Mouse (Mus musculus) cerebellum, postnatal 4 days (tissue): ENCODE measurements at regions not wholly inside any gene's neighbourhood (a gene's known extent, or its start where the extent isn't known, plus 50 kb on each side); places are given as distances from the start of the nearest gene placed in this dataset.

Source experiments
- DNase-seq, 2 experiments: peaks; one replicate each; pipeline ENCODE4 v3.0.0; 2022; ENCODE audit warnings: low spot score in 2 of 2, mixed read lengths in 1 of 2

GRCm38 (mm10) chr1:4672344-4672743 lies 135.3 kb upstream of the Gm37988 start:
- DNase-seq = no peak

DNA sequence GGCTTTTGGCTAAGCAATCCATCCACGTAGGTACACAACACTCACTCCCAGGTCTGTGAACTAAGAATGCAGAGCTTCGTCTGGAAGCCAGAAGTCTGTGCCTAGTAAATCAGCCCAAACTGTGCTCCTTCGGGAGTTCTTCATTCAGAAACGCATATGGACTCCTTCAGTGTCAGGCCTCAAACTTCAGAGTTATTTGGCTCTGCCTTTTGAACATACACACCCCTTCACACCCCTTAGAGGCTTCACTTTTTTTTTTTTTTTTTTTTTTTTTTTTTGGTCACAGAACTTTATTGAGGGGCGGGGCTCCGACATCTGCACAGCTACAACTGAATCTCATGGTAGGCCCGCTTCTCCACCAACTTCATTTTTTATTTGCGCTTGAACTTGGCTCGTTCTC lies 120.1 kb upstream of the Gm37988 start:
- DNase-seq = no peak

DNA sequence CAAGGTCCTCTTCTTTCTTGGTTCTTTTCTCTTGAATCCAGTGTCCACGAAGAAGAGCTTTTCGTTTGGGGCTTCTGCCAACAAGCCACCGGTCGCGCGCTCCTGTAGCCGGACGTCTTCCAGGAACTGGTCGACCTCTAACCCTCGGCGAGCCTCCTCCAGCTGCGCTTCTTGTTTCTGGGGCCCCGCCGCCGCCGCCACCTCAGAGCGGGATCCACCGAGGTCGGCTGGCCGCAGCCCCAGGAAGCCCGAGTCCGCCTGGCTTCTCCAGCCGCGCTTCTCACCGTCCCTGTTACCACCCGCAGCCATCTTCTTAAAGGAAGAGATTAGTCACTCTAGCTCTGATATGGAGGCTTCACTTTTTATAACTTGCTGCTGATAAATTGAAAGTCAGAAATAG lies 118.6 kb upstream of the Gm37988 start:
- no peak for DNase-seq

- no peak for DNase-seq
Observed at GRCm38 (mm10) chr1:4703316-4703715, 104.4 kb upstream of the Gm37988 start.

DNA sequence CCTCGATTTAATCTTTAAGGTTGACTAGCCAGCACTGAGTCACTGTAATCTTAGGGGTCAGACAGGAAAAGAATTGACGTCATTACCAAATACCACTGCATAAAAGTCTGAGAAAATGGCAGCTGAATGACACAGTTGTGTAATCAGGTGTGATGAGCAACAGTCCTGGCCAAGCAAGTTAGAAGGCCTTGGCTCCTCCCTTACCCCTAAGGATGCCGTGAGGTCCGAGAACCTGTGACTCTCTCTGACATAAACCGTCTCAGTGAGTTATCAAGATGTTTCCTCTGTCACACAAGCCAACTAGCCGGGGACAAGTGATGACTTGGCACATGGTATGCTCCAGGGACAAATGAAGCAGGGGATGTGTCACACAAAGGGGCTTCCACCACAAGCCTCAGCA lies 101.5 kb upstream of the Gm37988 start:
- DNase-seq = no peak

GRCm38 (mm10) chr1:4722333-4722931 lies 85.3 kb upstream of the Gm37988 start:
- DNase-seq = no peak
